Mouse (Mus musculus) T-helper 2 cell (primary cell): Measurements from ENCODE around the gene Fxyd2.

ENCODE experiments used
- in situ Hi-C: fragments of 300-600 bp; cut with MboI, MseI; formaldehyde crosslinking; loops from one replicate; pipeline ENCODE4 v1.15.1; 2025; ENCODE audit warnings: high pct_unique_total_duplicates

Gene Fxyd2

DNA sequence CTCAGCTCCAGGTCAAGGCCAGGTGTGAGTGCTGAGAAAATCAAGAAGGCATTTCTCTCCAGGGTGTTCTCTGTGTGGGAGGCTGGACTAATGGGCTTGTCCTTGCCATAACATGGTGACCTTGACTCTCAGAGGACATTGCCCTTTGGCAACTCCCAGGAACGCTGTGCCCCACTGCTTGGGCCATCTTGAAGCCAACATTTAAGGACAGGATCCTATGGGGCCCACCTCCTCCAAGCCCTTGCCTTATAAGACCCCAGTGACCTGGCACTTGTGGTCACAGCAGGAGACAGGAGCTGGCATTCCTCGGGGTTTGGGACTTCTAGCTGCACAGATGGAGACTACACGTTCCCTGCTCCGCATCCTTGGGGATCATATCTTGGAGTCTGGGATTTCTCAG is at the start of gene Fxyd2:
Gene Fxyd2, plus strand, starts transcription at position 236 of the 400 bp plus-strand sequence.
- in situ Hi-C loops = no loop called here

DNA sequence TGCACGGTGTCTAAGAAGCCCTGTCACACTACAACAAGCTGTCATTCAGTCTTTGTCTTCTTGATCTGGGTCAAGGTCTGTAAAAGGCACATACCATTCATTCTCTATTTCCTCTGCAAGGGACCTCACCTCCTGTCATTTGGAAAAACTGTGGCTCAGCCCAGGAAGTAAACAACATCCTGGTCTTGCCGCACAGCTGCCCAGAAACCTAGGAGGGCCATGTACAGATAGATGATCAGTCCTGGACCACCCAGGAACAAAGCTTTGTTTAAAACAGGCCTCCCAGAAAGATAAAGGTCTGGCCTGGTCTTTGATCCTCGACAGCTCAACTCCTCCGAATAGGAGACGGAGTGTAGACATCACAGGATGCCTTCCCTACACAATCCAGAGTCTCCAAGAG is 49.6 kb upstream of the Fxyd2 start:
- in situ Hi-C loops = no loop called here

- in situ Hi-C loops = no loop called here
Observed at GRCm38 (mm10) chr9:45355192-45355591, 44.3 kb upstream of the Fxyd2 start.

DNA sequence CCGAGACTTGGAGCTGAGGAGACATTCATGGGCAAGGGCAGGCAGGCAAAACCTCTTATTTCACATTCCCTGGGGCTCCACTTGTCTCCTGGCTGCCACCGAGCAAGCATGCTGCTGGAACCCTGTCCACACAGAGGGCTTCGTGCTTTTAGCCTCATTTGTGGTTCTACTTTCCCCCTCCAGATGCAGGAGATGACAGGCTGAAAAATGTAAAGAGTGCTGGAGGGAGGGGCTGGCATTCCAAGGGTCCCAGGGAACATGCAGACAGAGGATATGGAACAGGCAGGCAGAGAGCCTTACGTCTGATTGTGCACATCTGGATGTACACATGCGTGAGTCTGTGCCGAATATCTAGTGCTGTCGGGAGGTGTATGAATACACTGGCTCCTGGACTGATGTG is 41.1 kb upstream of the Fxyd2 start:
- in situ Hi-C loops = no loop called here

- in situ Hi-C loops = no loop called here
Observed at GRCm38 (mm10) chr9:45362051-45362461, 37.4 kb upstream of the Fxyd2 start.

- in situ Hi-C loops = no loop called here
Observed at GRCm38 (mm10) chr9:45363639-45364214, 35.7 kb upstream of the Fxyd2 start.

GRCm38 (mm10) chr9:45367716-45368115 is 31.8 kb upstream of the Fxyd2 start:
- in situ Hi-C loops = no loop called here

- in situ Hi-C loops = no loop called here
Observed at GRCm38 (mm10) chr9:45368341-45368901, 31.0 kb upstream of the Fxyd2 start.

GRCm38 (mm10) chr9:45370117-45370561 is 29.3 kb upstream of the Fxyd2 start, which contains the start of gene Fxyd6:
Gene Fxyd6, plus strand, starts transcription at chr9:45370185.
- in situ Hi-C loops = no loop called here

GRCm38 (mm10) chr9:45370616-45371336 is 28.7 kb upstream of the Fxyd2 start:
- in situ Hi-C loops = no loop called here

DNA sequence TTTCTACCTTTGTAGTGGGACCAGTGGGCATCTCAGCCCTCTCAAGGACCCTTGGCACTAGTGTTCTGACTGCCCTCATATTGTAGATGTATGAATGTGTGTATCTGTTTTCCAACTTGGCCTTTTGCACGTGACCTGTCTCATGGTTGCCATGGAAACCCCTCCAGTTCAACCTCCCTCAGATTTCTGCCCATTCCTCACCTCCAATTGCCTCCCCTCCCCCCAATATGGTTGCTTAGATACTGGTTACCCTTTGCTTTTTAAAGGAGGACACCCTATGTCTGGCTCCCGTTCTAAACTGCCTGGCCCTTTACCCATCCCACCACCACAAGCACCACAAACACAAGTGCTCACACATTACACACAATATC is 28.1 kb upstream of the Fxyd2 start:
- in situ Hi-C loops = no loop called here

DNA sequence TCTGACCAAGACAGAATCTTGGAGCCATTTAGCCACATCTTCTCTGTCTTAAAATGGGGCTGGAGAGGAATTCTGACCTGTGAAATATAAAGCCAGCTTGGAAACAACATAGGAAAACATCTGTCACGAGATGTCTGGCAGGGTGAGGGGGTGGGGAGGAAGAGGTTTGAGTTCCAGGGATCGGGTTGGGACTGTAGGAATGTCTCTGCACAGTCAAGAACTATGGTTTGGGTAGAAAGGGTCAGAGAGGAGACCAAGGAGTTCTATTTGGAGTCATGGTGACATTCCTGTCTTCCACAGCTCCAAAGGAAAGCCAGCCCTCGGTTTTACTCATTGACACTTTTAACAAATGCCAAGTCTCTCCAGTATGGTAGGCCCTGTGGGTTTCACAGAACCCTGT is 25.6 kb upstream of the Fxyd2 start:
- in situ Hi-C loops = no loop called here

GRCm38 (mm10) chr9:45374988-45375502 is 24.4 kb upstream of the Fxyd2 start:
- in situ Hi-C loops = no loop called here

GRCm38 (mm10) chr9:45376427-45376826 is 23.0 kb upstream of the Fxyd2 start:
- in situ Hi-C loops = no loop called here

DNA sequence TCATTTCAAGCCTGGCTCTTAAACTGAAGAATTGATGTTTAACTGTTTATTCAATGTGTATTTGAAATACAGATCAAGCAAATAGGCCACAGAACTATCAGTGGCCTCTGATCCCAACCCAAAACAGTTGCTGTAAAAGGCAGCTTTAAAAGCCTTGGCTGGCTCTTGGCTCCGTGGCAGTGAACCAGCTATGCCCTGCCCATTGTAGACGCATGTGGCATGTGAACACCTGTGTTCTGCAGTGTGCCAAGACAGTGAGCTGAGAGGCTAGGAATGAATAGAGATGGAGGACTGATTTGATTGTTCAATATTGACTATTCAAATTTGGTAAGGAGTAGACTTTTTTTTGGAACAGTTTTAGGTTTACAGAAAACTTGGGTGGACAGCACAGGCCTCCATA is 22.6 kb upstream of the Fxyd2 start:
- in situ Hi-C loops = no loop called here

DNA sequence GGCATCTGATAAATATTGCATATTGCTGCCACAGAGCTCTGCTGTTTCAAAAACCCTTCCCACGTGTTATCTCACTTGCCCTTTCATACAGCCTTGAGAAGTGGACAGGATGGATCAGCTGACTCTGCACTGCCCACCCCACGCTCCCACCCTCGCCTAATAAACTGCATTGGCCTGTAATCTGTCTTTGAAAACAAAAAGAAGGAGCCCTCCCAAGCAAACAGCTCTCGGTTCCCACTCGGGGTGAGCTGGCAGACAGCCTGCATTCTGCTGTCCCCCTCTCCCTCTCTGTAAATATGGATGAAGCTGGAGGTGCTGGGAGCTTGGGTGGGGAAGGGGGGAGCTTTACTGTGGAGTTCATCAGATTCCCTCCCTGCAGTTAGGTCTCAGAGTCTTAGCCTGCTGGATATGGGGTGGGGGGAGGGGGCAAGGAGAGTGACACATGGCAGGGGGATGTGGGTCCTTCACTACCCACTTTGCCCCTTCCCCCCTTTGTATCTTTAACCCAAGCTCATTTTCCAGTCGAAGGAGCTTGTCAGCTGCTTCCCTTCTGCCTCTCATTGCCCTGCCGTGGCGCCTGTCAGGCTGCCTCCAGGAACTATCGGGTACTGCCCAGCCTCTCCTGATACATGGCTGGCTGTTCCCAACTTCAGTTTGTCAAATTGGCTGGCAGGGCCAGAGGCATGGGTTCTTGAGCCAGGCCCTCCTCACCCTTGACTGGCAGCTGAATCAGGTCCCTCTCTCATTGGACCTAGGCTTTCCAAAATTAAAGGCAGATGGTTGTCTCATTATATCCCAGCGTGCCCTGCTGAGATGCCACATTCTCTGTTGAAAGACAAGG is 18.8 kb upstream of the Fxyd2 start:
- in situ Hi-C loops = loop anchor here (10.0 kb wide), 1 partner anchor 236 kb away; no protein-coding TSS in a partner anchor

- in situ Hi-C loops = loop anchor here (10.0 kb wide), 1 partner anchor 238 kb away; no protein-coding TSS in a partner anchor
Observed at GRCm38 (mm10) chr9:45382336-45382735, 17.1 kb upstream of the Fxyd2 start.

DNA sequence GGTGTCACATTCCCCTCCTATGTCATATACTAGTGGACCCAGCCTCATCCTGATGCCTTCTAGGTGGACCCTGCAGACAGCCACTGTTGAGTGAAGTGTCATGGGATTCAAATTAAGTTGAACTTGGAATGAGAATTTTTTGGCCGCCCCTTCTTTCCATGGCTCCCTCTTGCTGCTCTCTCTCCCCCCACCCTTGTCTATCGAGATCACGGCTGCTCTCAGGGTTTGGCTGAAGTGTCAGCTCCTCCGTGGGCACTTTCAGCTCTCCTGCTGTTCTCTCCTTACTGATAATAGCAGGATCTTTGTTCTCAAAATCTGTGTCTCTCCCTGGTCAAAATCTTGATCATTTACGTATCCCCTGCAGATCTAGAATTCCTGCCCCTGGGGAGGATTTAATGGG is 16.6 kb upstream of the Fxyd2 start:
- in situ Hi-C loops = loop anchor here (10.0 kb wide), 1 partner anchor 238 kb away; no protein-coding TSS in a partner anchor

- in situ Hi-C loops = loop anchor here (10.0 kb wide), 1 partner anchor 239 kb away; no protein-coding TSS in a partner anchor
Observed at GRCm38 (mm10) chr9:45383883-45384282, 15.6 kb upstream of the Fxyd2 start.

- in situ Hi-C loops = loop anchor here (10.0 kb wide), 1 partner anchor 242 kb away; no protein-coding TSS in a partner anchor
Observed at GRCm38 (mm10) chr9:45386698-45387097, 12.8 kb upstream of the Fxyd2 start.

GRCm38 (mm10) chr9:45388385-45388994 is 11.0 kb upstream of the Fxyd2 start:
- in situ Hi-C loops = loop anchor here (10.0 kb wide), 1 partner anchor 244 kb away; no protein-coding TSS in a partner anchor
